Mouse (Mus musculus) G1E (cell line): ENCODE measurements around the gene Ccdc61.

Experiments
- CTCF ChIP-seq: IDR thresholded peaks from 2 replicates; pipeline ENCODE4 v1.5.1; 2012; ENCODE audit warnings: low read depth, low read length, inconsistent platforms, mixed read lengths
- TAL1 ChIP-seq: conservative IDR thresholded peaks from 2 replicates; pipeline ENCODE4 v1.6.1; 2012; ENCODE audit warnings: low read depth, low read length, inconsistent platforms, mixed read lengths

DNA sequence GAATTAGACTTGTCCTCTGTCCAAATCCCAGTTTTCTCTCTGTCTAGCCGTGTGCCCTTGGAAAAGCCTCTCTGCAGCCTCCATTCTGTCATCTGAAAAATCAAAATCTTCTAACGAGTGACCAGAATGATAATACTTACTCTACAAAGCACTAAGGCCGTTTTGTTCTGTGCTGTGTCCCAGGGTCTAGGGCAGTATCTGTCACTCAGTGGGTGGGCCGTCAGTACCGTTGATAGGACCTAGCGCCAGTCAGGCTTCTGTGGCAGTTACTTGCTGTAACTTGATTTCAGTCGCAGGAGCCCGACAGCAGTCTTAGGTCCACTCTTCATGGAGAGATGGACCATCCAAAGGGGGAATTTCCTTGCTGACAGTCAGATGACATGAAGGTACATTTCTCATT is 14.1 kb upstream of the Ccdc61 start:
- TF ChIP-seq CTCF (no peak), TAL1 (no peak)
